Mouse (Mus musculus) lung, postnatal 0 days (tissue): ENCODE measurements around the gene Dclk2.

ENCODE experiments used
- CTCF ChIP-seq: IDR thresholded peaks from 2 replicates; pipeline ENCODE4 v1.5.1; 2016; ENCODE audit warnings: antibody characterized with exemption, mild to moderate bottlenecking
- EP300 ChIP-seq: IDR thresholded peaks from 2 replicates; pipeline ENCODE4 v1.6.1; 2016; ENCODE audit warnings: antibody characterized with exemption, mild to moderate bottlenecking, control low read depth

DNA sequence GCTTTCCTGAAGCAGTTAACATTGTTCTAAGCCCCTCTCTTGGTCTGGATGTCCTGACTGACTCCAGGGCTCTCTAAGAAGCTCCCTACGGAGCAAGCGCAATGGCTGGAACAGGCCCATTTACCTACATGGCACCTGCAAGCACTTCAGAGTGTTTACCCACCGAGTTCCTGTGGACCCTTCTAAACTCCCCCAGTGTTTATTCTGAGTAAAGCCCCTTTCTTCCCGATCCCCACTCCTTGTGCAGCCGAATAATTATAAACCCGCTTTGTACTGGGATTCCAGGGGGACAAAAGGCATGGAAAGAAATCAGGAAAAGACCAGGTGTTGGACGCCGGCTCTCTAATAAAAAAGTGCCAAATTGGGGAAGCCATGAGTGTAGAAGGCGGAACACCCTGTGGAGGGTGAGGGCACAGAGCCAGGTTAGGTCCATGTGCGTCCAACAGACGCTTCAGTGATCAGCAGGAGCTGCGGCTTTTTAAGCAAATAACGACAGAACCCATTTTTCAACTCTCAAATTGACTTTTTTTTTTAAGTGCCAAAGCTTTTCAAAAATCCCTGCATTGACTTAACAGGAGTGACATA lies 102.6 kb downstream of the Dclk2 start:
- TF ChIP-seq CTCF, result no peak
- TF ChIP-seq EP300, result no peak
